Mouse (Mus musculus): ENCODE data around the gene Gpr15.

The Gpr15 gene

DNA sequence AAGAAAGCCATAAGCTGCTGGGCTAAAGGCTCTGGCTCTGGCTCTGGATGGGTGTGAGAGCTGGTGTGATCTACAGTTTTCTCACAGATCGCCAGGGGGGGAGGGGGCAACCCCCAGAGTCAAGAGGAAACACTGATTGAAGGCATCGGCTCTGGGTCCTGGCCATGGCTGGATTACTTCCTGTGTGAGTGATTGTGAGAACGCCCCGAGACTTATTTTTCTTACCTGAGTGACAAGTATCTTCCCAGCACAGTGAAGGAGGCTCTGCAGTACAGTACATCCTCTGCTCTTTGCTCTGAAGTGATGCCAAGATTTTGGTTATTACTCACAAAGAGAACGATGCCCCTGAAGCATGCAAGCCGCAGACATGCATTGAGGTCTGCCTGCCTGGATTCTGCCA lies 17.1 kb downstream of the Gpr15 start:
- DNase-seq: no peak

DNA sequence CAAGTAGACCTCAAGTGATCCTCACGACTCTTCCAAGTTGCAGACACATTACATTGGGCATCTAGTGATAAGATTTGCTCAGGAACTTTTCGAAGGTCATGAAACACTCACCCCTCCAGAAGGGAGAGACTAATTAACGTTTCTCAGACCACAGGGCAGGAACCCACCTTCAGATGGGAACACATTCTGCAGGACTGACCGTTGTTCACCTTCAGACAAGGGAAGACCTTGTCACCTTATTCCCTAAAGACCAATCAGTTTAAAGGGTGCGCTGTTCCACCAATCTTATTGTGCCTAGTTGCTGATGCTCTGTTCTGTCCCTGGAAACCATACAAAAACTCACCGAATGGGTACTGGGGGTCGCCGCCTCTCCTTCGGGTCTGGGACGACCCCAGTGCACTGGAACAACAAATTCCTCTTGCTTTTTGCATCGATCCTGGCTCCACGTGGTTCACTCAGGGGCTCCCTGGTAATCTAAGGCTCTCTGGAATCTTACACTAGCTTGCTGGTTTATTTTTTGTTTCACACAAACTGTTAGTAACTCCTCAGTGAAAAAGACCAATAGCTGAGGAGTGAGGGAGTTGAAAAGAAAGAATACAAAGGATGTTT lies 17.9 kb downstream of the Gpr15 start:
- DNase-seq: no peak

DNA sequence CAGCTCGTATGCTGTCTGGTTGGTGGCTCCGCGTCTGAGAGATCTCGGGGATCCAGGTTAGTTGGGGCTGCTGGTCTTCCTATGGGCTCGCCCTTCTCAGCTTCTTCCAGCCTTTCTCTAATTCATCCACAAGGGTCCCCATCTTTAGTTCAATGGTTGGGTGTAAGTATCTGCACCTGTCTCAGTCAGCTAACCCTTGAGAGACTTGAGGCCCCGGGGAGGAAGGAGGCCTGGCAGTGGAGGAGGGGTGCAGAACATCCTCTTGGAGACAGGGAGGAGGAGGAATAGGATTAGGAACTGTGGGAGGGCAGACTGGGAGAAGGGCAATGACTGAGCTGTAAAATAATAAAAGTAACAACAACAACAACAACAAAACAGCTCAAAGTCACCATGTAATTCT lies 18.7 kb downstream of the Gpr15 start:
- DNase-seq: no peak

DNA sequence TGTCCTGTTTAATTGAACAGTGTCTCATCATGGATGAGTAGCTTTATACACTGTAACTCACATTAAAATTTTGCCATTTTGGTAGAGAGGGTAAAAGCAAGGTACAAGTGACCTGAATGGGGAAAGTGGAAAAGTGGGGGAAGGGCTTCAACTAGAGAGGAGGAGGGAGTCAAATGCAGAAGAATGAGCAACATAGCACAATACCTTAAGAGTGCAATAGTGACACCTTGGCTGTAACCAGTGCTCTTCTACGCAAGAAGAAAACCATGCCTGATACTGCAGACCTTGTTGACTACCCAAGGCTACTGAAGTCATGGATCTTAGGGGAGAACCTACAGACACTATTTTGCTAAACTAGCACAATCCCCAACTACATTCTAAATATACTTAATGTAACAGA lies 21.6 kb downstream of the Gpr15 start:
- DNase-seq: no peak

DNA sequence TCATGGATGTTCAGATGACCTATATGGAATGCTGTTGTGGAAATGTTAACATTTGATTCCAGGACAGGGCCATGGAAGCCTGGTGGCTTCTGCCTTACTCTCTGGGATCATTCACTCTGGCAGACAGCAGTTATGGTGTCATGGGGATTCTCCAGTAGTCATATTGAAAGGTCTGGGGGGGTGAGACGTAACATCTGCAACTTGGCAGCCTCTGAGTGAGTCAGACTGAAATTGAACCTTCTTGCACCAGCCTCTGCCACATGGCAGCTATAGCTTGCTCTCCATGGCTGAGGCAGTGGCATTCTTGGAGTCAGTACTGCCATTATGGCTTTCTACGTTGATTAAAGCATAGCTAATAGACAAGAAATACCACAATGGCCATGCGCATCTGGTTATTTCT lies 22.1 kb downstream of the Gpr15 start:
- no peak for DNase-seq

DNA sequence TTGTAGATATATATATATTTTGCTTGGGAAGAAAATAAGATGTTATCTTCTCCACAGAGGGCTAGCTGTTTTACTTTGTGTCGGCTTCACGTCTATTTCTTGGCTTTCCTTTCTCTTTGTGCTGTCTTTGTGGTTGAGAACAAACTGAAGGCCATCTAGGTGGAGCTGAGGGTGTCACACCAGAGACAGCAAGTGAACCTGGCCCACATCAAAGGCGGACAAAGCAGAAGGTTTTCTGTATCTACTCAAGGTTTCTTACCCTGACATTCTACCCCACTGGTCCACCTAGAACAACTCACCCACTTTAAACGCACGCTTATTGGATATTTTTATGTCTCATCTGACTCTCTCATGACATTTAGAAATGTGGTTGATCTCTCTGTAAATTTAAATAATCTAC lies 24.8 kb downstream of the Gpr15 start:
- DNase-seq: no peak

DNA sequence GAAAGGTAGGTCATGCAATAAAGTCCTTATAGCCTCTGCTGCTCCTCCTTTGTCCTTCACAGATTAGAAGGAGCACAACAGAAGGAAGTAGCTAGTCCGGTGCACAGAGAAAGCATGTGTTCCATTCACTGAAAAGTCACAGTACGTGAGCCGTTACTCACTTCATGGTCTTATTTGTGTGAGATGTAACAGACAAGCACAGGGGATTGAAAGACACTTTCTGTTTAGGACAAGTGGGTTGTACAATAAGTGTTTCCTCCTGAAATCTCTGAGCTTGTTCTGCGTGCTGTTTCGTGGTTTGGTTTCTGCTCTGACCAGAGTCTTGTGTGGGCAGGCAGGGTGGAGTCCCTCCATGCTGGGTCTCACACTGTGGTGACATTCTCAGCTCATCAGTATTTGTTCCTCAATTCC lies 28.5 kb downstream of the Gpr15 start:
- DNase-seq: no peak

DNA sequence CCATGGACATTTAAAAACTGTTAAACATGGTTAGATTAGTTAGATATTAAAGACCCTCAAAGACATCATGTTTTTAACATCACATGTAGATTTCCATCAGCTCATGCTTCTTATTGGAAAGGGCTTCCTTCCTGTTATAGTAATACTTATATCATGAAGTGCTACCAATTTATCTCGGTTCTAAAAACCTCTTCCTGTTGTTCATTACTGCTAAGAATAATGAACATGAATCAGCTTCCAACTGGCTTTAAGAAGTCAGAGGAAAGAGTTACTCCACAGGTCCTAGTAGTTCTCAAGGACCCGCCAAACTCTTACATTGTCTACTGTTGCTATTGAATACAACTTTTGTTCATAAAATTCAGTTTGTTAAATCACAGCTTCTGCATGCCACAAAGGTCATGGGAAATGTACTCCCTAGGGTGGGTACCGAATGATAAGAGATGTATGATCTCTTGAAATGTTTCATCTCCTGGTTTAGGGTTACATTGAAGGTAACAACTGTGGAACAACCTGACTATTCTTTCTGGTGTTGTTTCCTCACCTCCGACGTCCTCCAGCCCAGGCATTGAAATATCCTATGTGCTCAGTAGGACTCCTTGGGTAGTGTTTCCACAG lies 29.2 kb downstream of the Gpr15 start:
- no peak for DNase-seq

DNA sequence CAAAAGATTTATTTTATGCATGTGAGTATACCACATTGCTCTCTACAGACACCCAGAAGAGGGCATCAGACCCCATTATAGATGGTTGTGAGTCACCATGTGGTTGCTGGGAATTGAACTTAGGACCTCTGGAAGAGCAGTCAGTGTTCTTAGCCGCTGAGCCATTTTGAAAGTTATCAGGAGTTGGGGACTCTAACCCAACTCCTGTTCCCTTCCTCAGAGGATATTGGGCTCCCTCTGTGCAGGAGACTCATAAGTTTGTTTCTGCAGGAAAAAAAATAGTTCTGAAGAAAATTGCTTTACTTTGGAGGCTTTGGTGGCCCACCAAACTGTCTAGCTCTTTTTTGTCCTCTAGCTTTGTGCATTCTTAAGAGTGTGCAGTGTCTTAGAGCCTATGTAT lies 30.3 kb downstream of the Gpr15 start:
- DNase-seq: no peak

DNA sequence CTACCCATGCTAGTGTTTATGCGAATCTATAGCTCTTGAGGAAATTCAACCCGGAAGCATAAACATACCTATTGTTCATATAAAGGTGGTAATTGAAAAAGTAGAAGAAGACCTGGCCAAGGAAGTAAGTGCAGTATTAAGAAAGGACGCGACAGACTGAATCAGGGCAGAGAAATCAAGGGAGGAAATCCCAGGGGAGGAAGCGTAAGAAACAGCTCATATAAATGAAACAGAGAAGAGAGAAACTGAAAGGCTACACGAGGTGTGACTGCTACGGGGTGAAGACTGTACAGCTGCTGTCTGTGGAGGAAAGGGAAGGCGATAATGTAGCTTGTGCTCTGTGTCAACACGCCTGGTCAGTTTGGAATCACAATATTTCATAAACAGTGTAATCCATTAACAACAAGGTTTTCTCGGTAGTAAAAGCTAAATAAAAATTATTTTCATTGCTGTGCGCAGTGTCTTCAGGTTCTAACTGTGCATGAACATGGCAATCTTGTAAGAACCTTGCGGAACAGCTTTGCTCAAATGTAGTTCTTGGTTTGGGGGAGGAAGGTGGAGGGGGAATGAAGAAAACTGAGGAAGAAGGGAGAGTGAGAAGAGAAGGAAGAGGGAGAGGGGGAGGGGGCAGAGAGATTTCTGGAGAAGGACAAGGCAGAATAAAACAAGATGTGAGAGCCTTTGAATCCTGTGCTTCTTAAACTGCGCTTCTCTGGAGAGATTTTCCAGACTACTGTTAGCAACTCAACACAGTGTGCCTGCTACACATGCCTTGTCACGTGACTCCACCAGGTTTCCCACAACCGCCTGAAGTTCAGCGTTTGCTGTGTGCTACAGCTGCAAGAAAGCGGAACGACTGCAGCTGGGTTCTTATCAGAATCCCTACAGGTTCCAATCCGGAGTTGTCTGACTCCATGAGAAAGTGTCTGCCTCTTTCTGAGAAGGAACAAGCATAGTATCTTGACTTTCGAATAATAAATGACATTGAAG lies 33.0 kb downstream of the Gpr15 start:
- DNase-seq: no peak

DNA sequence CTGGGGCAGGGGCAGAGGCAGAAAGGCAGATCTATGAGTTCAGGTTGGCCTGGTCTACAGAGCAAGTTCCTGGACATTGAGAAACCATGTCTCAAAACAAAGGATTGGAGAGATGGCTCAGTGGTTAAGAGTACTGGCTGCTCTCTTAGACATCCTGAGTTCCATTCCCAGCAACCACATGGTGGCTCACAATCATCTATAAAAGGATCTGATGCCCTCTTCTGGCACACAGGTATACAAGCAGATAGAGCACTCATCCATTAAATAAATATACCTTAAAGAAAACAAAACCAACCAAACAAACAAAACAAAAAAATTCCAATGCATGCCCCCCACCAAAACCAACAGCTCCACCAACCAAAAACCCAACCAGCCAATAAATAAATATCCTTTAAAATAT lies 34.3 kb downstream of the Gpr15 start:
- DNase-seq: no peak

DNA sequence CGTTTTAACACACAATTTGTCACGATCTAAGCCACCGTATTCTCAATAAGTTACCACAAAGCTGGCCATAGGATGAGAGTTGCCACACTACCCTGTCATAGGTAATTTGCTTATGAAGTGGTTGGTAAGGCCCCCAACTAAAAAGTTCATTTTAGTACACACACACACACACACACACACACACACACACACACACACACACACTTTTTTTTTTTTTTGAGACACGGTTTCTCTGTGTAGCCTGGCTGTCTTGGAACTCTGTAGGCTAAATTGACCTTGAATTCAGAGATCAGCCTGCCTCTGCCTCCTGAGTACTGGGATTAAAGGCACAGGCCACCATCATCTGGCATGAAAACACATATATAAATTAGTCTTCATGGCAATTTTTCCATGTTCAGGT lies 35.0 kb downstream of the Gpr15 start:
- no peak for DNase-seq

DNA sequence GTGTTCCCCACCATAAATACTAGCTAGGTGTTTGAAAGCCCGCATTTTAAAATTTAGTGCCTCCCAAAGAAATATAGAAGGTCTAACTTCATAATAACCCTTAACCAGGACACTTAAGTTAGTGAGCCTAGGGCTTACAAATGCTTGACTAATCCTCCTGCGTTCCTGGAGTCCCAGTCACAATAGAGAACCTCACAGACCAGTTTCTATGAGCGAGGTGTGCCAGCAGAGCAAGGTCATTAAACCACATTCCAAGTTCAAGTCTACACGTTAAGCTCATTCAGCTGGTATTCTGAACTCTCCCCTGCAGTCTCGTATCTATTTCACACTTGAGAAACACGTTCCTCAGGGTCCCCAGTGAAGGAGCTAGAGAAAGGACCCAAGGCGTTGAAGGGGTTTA lies 36.0 kb downstream of the Gpr15 start:
- DNase-seq: no peak

DNA sequence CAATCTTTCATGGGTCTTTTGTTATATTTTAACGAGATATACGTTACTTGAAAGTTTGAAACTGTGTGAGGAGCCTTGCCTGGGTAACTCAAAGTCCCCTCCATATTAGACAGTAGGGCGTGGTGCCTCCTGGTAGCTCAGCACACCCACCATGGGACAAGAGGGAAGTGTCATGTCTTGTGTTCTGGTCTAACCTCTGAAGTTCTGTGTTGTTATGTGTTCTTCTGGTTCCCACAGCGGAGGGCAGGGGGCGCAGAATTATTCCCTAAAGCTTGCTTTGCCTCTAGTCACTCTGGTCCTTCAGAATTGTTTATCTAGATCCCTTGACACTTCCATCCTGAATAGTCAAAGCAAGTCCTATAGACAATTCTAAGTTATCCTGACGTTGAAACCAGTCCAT lies 36.8 kb downstream of the Gpr15 start:
- DNase-seq: no peak

DNA sequence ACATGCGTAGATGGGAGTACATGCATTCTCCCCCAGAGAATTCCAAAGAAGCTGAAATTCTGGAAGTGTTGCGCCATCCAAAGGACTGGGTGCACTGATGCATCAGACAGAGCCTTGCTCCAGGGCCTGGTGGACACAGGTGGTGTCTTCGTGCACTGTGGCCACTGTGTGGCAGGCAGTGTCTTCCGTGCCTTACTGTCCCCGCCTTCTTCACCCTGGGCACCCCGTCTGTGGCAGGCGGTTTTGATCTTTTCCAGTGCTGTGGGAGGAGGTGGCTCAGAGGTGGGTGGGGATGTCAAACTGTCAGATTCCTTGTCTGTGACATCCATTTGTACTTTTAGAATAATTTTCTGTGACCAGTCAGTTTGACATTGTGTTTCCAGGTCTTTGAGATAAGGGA lies 40.2 kb downstream of the Gpr15 start:
- no peak for DNase-seq

DNA sequence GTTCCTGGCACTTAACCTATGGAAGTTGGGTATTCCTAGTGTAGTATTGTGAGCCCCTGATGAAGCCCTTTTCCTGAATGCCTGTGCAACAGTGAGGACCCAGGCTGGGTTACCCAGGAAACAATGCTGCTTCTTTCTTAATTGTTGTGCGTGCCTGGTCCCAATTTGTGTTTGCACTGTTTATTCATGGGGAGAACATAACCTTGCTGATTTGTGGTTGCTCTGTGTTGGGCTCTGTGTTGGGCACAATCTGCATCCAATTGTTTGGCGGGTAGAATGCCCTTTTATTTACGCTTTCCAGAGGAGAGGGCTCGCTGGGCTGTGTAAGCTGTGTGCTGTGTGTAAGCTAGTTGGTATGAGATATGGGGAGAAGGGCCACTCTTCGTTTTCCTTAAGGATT lies 41.4 kb downstream of the Gpr15 start:
- no peak for DNase-seq

DNA sequence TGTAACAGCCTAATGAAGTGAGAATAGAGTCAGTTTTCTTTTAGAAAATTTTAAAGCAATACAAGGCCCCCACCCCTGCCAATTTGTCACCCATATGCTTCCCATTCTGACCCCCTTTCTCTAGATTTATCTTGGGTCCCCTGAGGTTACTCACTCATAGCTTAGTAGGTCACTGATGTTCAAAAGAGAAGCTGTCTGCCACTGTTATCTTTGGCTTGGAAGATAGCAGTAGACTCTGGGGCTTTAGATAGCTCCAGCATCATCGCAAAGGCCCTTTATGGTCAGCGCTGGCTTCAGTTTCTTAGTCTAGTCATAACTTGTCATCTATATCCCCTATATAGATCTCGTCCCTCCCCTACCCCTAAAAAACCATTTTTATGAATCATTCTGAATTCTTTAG lies 42.2 kb downstream of the Gpr15 start:
- DNase-seq: no peak

DNA sequence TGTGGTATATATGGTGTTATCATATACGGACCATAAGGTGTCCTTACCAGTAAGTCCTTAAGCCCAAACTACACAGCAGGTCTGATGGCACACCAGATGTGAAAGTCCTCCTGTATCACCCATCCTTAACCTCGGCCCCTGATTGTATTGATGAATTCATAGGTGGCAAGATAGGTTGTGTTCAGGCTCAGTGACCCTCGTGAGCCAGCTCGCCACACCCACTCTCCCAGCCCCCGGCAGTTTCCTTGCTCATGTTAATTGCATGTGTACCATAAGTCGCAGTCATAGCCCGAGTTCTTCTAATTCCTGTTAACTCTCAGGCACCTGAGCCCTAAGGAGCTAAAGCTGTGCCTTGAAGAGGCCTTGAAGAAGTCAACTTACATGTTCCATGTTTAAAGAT lies 42.7 kb downstream of the Gpr15 start:
- no peak for DNase-seq

DNA sequence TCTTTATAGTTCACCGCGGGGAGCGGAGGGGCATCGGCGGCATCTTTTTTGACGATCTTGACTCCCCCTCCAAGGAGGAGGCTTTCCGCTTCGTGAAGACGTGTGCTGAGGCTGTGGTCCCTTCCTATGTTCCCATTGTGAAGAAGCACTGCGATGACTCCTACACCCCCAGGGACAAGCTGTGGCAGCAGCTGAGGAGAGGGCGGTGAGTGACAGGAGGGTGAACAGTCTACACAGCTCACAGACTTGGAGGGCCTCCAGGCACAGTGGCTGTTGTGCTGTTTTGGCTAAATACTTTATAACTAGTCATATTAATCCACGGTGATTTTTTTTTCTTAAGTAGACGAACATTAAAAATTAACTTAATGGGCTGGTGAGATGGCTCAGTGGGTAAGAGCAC lies 43.6 kb downstream of the Gpr15 start:
- peak; percentile 83 for DNase-seq

DNA sequence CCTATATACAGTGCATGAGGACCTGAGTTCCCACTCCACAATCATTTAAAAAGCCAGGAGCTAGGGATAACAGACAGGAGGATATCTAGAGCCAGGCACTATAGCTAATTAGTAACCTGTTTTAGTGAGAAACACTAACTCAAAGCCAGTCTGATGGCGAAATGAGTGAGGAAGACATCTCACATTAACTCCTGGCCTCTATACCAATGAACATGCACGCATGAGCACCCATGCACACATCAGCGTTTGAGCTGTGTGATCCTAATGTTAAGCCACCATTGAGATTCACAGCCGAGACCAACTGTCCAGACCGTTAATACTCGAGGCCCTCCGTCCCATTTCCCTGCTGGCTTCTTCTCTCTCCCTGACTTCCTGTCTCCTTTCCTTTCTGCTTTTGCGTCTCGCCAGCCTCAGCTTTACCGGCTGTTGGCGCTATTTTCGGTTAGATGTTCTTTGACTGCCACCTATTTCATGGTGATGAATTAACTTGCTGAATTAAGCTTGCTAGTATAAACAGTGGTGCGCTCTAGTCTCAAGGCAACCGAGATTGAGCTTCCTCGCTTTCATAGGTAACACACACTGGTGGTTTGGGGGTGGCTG lies 45.0 kb downstream of the Gpr15 start:
- peak; percentile 79 for DNase-seq

DNA sequence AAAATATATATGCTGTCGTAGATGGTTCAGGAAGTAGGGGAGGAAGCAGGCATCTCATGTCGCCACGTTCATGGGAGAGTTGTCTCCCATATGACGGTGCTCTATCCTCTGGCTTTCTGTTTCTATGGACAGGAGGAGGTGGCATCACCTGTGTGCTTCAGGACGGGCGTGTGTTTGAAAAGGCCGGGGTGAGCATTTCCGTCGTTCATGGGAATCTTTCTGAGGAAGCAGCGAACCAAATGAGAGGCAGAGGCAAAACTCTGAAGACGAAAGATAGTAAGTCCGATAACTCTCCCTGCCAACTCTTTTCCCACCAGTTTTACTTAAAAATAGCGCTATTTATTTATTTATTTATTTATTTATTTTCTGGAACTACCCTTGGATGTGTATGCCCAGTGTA lies 46.5 kb downstream of the Gpr15 start:
- DNase-seq: no peak

DNA sequence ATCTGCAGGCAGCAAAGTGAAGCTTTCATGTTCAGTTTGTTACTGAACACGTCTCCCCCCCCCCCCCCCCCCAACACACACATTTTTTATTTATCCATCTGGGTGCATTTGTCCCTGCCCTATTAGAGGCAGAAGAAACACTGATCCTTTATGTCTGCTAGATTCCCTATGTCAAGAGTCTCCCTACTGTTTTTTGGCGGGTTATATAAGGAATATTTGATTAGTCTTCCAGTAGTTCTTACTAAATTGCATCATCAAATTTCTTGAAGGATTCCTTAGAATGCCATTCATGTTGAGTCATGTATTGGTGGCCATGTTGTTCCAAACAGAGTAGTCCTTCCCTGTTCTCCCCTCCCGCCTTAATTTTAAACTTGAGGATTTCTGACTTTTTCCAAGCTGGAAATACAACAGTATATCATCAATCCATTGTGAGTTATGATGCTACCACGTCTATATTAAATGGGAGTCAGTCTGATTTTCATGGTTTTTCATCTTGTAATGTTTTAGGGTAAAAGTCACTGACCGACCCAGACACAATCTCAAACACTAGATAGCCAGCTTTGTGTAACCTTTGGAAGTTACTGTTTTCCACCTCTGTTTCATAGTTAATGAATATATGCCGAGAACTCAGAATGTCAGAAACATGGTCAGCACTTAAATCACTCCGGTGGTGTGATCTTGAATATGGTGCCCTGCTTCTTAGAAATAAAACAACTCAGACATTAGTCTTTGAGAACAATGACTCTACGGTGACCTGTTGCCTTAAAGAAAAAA lies 47.5 kb downstream of the Gpr15 start:
- peak; percentile 75 for DNase-seq

DNA sequence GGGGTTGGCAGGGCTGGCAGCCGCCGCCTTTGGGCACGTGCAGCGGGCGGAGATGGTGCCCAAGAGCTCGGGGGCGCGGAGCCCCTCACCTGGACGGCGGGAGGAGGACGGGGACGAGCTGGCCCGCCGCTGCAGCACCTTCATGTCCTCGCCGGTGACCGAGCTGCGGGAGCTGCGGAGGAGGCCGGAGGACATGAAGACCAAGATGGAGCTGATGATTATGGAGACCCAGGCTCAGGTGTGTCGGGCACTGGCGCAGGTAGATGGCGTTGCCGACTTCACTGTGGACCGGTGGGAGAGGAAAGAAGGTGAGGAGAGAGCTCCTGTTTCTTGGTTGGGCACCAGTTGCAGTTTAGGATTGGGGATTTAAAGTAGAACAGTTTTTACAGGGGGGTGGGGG lies 48.2 kb downstream of the Gpr15 start:
- peak; percentile 42 for DNase-seq

All from kidney, adult 9 months (tissue).